Mouse (Mus musculus): Measurements from ENCODE around the gene Zfp446.
A peak's percentile ranks its signal among the peaks of the same experiment; 100 is the strongest.

DNA sequence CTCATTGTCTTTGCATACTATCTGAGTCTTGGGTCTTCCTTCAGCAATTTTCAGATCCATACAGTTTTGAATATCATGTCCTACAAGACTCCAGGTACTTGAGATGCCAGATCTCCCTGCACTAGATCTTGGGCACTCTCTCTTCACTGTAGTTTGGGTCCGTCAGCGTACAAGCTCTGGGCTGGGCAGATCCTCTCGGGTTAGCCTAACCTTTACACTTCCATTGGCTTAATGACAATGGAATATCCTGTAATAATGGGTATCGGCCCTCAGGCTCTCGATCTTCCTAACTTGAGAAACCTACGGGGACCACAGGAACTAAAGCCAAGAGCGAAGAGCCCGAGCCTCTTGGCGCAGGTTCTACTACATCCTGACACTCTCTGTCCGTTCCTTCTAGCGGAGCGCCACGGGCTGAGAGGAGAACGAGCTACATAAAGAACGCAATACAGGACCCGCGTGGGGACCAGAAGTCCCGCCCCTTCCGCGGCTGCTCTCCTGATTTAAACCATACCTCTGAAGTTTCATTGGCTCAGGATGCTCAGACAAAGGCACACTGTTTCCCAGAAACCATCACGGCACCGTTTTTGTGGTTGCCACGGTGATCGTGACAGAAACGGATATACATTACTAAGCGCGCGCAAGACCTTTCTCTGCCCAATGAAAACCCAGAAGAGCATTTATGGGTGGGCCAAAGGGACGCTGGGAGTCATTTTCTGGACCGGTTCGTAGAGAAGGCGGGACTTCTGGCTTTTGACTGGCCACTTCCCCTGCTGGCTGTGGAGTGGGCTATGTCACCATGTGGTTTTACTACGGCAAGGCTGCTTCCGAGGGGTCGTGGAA, 28.4 kb upstream of the Zfp446 start:
- TF ChIP-seq EP300 (IDR thresholded peaks at IDR 0.05; ENCODE audit: insufficient read depth, low read depth, low read length) (0 out of 2 replicates have a peak, but pooled peaks have one; percentile 6), CTCF (IDR thresholded peaks at IDR 0.05; ENCODE audit: low read depth, low read length) (no peak), POLR2A (IDR thresholded peaks at IDR 0.05; ENCODE audit: insufficient read depth, low read length) (peak; percentile 48)

Measured in ES-Bruce4 (cell line).